Mouse (Mus musculus): ENCODE measurements at regions not wholly inside any gene's neighbourhood (a gene's known extent, or its start where the extent isn't known, plus 50 kb on each side); places are given as distances from the start of the nearest gene placed in this dataset.
A peak's percentile ranks its signal among the peaks of the same experiment; 100 is the strongest.

- DNase-seq (ENCODE audit: low spot score), result no peak
Measured at GRCm38 (mm10) chr1:118741286-118741685, 113.5 kb downstream of the Tfcp2l1 start.

- DNase-seq (ENCODE audit: low spot score), result no peak
Measured at GRCm38 (mm10) chr1:118748196-118748595, 120.5 kb downstream of the Tfcp2l1 start.

- no peak for DNase-seq (ENCODE audit: low spot score)
Measured at GRCm38 (mm10) chr1:118752869-118753268, 125.1 kb downstream of the Tfcp2l1 start.

GRCm38 (mm10) chr1:118756171-118756865 lies 128.6 kb downstream of the Tfcp2l1 start:
- DNase-seq (ENCODE audit: low spot score), result no peak

- no peak for DNase-seq (ENCODE audit: low spot score)
Measured at GRCm38 (mm10) chr1:118757340-118758030, 129.7 kb downstream of the Tfcp2l1 start.

GRCm38 (mm10) chr1:118758031-118758400 lies 130.3 kb downstream of the Tfcp2l1 start:
- no peak for DNase-seq (ENCODE audit: low spot score)

GRCm38 (mm10) chr1:118759141-118759932 lies 131.6 kb downstream of the Tfcp2l1 start:
- DNase-seq (ENCODE audit: low spot score), result peak; percentile 74

- no peak for DNase-seq (ENCODE audit: low spot score)
Measured at GRCm38 (mm10) chr1:118765525-118765924, 137.8 kb downstream of the Tfcp2l1 start.

- DNase-seq (ENCODE audit: low spot score), result peak; percentile 21
Measured at GRCm38 (mm10) chr1:118768831-118769230, 141.1 kb downstream of the Tfcp2l1 start.

GRCm38 (mm10) chr1:118772261-118772660 lies 144.5 kb downstream of the Tfcp2l1 start:
- DNase-seq (ENCODE audit: low spot score), result peak; percentile 62

- peak; percentile 23 for DNase-seq (ENCODE audit: low spot score)
Measured at GRCm38 (mm10) chr1:118776594-118777441, 149.1 kb downstream of the Tfcp2l1 start.

Data from yolk sac, embryonic 10.5 days (tissue).